Mouse (Mus musculus) R1 (cell line): Measurements from ENCODE around the gene Pxylp1.

Source experiments
- DNase-seq: peaks from one replicate; pipeline ENCODE4 v3.0.0-alpha.2; 2018; ENCODE audit warnings: low read depth, low spot score

Pxylp1 gene

DNA sequence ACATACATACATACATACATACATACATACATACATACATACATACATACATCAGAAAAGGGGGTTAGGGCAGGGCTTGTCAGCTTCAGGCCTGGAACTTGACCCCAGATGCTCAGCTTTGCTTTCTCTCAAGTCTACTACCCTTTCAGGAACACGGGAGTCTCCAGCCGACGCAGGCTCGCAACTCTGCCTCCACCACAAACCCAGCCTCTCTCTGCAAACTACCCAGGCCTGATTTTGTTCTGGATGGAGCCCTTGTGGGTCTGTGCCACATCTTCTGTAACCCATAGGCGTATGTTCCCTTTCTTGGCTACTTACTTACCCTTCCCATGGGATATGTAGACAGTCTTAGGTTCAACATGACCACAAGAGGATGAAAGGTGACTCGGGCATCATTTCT, 1.7 kb downstream of the Pxylp1 start:
- no peak for DNase-seq

DNA sequence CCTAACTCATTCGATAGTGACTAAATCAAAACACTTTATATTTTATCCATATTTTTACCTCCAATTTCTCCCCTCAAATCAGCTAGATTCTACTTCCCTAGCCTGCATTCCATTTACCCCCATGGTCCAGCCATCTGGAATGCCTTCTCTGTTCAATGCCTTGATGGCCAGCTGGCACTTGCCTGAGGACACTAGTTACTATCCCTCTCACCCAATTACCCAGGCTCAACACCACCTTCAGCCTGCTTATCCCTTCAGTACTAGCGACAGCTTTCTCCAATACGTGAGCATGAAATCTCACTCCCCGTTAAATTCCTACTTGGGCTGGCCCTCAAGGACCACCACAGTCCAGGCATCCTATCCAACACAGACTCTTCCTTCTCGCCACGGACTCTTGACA, 2.2 kb downstream of the Pxylp1 start:
- DNase-seq = no peak

DNA sequence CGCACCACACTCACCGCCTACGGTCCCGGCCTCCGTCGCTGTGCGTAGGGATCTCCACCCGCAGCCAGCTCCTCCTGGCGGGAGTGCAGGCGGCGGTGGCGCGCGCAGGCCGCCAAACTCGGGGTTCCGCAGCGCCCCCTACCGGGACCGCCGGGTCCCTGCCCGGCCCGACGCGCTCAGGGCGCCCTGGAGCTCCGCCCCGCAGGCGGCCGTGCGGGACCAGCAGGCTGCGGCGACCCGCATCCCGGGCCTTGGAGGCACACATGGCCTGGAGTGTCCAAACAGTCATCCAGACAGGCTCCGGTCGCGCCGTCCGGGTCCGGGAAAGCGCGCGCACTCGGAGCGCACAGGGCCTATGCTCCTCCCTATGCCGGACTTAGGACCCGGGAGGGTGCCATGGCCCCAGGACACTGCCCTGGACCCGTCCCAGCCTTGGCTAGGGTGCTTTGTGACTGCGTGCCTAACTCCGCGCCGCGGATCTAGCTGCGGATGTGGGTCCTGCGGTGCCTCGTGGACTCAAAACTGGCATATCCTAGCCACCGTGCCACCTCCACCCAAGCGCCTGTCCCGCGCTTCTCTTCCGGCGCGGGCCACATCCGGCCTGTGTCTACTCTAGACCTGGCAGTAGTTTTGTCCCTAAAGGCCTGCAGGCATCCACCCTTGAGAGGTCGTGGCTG, 3.0 kb downstream of the Pxylp1 start:
- peak; percentile 83 for DNase-seq

- DNase-seq = peak; percentile 63
These were observed 3.6 kb downstream of the Pxylp1 start for GRCm38 (mm10) chr9:96888742-96889344.

GRCm38 (mm10) chr9:96887954-96888353, 4.5 kb downstream of the Pxylp1 start:
- DNase-seq = no peak

- no peak for DNase-seq
These were observed 5.0 kb downstream of the Pxylp1 start for GRCm38 (mm10) chr9:96887492-96887891.

DNA sequence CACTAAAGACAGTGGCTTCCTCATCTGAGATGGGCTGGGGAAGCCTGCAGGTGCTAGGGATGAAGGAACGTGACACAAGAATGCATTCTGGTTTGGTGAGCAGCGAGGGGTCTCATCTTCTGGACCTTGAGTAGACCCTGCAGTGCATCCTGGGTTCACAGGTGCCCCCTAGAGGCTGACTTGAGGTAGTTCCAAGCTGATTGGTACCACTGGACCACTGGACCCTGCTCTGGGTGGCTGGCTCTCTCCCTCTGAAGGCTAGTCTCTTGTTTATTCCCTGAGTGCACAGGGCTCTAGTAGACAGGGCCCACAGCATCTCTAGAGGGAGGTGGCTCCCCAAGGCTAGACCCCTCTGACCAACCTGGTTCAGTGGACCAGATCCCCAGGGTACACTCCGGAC, 6.7 kb downstream of the Pxylp1 start:
- peak; percentile 63 for DNase-seq

GRCm38 (mm10) chr9:96882496-96883265, 9.8 kb downstream of the Pxylp1 start:
- DNase-seq = no peak

DNA sequence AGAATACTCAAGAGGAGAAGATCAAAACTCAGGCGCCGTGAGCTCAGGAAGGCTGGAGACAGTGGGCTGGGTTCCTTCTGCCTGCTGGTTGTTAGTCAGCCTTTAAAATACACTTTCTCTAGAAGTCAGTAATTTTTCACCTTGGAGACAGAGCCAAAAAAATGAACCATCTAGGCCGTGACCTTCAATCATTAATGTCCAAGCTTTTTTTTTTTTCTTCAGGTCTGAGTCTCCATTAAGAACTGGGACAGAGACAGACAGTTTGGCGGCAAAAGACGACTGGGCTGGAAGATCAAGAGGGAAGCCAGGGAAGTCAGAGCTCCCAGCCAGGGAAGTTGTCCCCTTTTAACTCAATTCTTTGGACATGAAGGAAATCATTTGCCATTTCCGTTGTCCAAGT, 10.6 kb downstream of the Pxylp1 start:
- no peak for DNase-seq

- DNase-seq = no peak
These were observed 13.4 kb downstream of the Pxylp1 start for GRCm38 (mm10) chr9:96879024-96879423.

DNA sequence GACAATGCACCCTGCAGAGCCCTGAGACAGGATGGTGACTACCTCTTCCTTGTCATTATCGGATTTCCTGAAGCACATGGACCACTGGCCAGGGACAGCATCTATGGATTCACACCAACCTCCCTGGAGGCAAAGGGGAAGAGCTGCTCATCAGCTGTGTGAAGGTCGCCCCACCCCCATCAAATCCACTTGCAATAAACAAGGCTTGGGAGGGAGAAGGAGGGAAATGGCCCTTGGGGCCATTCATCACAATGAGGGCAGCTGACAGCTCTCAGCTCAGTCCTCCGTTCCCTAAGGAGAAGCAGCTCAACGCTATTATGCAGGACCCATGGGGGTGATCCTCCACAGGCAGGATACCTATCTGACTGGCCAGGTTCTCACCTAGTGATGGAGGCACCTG, 14.0 kb downstream of the Pxylp1 start:
- no peak for DNase-seq

DNA sequence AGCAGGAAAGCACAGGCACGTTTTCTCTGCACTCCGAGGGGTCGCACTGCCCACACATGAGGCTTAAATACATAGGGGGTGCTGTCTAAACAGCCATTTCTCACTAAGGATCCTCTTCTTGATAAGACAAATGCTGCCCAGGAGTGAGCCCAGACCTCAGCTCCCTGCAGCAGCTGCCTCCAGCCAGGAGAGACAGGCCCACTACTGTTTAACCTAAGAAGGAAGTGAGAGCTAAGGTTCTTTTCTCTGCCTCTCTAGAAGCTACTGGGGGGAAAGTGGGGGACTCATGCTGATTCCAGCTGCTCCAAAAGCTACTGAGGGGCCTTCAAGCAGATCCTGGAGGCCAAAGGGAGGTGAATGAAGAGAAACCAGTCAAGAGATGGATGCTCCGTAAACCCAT, 16.8 kb downstream of the Pxylp1 start:
- no peak for DNase-seq

DNA sequence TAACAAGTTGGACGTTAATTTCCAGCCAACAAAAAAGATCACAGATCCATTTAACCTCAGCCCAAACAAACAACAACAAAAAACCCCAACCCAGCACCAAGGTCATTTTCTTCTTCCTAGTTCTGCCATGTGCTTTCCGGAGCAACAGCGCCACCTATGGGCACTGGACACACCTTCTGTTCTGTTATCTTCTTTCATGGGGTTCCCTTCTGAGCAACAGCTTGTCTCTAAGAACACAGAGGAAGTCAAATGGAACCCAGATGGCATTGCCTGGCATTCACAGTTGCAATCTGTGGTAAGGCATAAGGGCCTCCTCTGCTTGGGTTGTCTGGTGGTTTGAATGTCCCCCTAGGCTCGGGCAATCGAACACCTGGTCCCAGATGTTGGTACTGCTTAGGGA, 19.4 kb downstream of the Pxylp1 start:
- peak; percentile 80 for DNase-seq

DNA sequence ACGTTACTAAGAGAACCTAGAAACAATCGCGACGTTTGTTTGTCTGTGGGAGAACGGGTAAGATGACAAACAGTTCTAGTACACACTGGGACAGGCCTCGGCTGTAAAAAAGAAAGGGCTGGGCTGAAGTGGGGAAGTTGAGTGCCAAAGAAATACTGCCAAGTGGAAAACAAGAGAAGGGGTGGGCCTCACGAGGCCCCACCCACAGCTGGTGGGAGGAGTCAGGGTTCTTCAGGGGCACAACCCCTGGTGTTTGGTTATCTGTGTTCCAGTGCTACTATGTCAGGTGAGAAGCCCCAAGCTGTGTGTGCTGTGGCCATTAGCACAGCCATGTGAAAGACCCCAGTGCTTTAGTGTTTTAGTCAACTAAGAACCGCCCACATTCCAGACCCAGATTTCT, 22.4 kb downstream of the Pxylp1 start:
- DNase-seq = peak; percentile 83

- no peak for DNase-seq
These were observed 22.9 kb downstream of the Pxylp1 start for GRCm38 (mm10) chr9:96869542-96869941.

- DNase-seq = no peak
These were observed 23.9 kb downstream of the Pxylp1 start for GRCm38 (mm10) chr9:96868546-96868945.

DNA sequence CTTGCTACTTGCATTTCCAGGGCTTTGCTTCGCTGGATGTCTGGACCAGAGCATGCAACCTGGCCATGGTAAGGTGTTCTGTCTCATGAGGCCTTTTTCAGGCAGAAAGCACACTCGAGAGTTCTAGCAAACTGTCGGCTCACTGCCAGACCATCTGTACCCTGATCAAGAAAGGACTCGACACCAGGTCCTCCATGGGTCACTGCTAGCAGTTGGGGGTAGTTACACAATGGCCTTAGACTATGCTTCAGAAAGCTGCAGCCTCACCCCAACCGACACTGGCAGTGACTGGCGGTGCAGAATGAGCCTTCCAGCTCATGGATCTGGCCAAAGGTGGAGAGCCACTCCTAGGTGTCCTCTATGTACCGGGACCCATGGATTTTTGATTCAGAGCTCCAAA, 25.3 kb downstream of the Pxylp1 start:
- DNase-seq = no peak

DNA sequence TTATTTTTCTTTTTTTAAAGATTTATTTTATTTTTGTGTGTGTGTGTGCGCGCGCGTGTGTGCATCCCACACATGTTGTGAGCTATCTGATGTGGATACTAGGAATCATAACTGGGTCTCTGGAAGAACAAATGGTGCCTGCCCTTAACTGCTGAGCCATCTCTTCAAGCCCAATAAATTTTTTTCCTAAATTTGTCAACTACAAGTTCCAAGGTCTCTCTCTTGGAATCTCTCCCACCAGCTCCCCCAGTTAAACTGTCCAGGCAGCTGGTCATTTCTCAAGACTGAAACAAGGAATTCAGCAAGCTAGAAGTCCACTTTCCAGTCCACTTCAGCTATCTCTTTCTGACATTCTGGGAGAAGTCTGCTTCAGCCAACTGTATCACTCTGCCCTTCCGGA, 26.3 kb downstream of the Pxylp1 start:
- DNase-seq = no peak

- no peak for DNase-seq
These were observed 26.9 kb downstream of the Pxylp1 start for GRCm38 (mm10) chr9:96865473-96866050.

- DNase-seq = no peak
These were observed 28.9 kb downstream of the Pxylp1 start for GRCm38 (mm10) chr9:96863539-96863938.

GRCm38 (mm10) chr9:96862836-96863235, 29.6 kb downstream of the Pxylp1 start:
- DNase-seq = no peak

GRCm38 (mm10) chr9:96861092-96861487, 31.4 kb downstream of the Pxylp1 start:
- no peak for DNase-seq
